Mouse (Mus musculus): ENCODE measurements around the gene Vmn1r55. TPM values are rescaled to one million over a fixed set of nuclear protein-coding genes. Genes with fewer than 3 reads are reported as not detected.
"Not testable (repeated sequence)": the region's sequence is repeated elsewhere in the genome, so short reads cannot be mapped to it uniquely, and the experiment has no call there.

The Vmn1r55 gene
- polyA plus RNA-seq, 1 experiment: not detected

DNA sequence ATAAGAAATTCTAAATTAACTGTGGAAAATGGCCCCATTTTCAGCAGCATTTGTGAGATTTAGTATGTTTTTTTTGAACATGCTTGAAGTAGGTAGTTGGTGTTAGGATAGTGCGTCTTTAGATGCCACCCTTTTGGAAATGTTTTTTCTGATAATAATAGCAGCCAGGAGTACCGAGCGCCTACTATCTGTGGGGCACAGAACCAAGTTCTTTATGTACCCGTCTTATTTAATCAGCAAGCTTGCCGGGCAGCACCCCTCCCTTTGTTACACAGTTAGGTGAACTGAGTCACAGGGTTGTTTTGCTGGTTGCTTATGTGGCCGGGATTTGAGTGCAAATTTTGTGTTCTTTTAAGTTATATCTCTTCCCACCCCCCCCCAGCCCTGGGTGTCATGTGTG, 68.2 kb downstream of the Vmn1r55 start:
- DNase-seq (ENCODE audit: low spot score): no peak

- no peak for DNase-seq (ENCODE audit: low spot score)
Measured at GRCm38 (mm10) chr7:5080815-5081214, 68.7 kb downstream of the Vmn1r55 start.

- DNase-seq (ENCODE audit: low spot score): peak; percentile 91
Measured at GRCm38 (mm10) chr7:5080010-5080751, 69.3 kb downstream of the Vmn1r55 start, which contains the start of gene Epn1. Gene Epn1, plus strand, starts transcription at chr7:5080235.

- DNase-seq (ENCODE audit: low spot score): not testable (repeated sequence)
Measured at GRCm38 (mm10) chr7:5079365-5080009, 70.0 kb downstream of the Vmn1r55 start.

Other genes with a start within 250 kb of the Vmn1r55 start
- 0.15 and 0.22 TPM in 2 replicates for gene Gm36210, start 243.2 kb downstream of the Vmn1r55 start, polyA plus RNA-seq (2012; rRNA removed)
- gene Zfp628, start 234.5 kb downstream of the Vmn1r55 start, polyA plus RNA-seq (2012; rRNA removed): 7.7 and 10.1 TPM in 2 replicates
- gene Nat14, start 227.6 kb downstream of the Vmn1r55 start, polyA plus RNA-seq (2012; rRNA removed): 10.6 and 14.1 TPM in 2 replicates
- 10.5 and 12.9 TPM in 2 replicates for gene Ssc5d, start 223.9 kb downstream of the Vmn1r55 start, polyA plus RNA-seq (2012; rRNA removed)
- gene Sbk2, start 185.3 kb downstream of the Vmn1r55 start, polyA plus RNA-seq (2012; rRNA removed): 0.29 and 0.46 TPM in 2 replicates
- 0.25 and 0.44 TPM in 2 replicates for gene Sbk3, start 178.5 kb downstream of the Vmn1r55 start, polyA plus RNA-seq (2012; rRNA removed)
- gene Zfp579, start 153.5 kb downstream of the Vmn1r55 start, polyA plus RNA-seq (2012; rRNA removed): 35.6 and 38.2 TPM in 2 replicates
- gene Zfp524, start 135.3 kb downstream of the Vmn1r55 start, polyA plus RNA-seq (2012; rRNA removed): 25.1 and 25.4 TPM in 2 replicates
- gene Fiz1, start 135.0 kb downstream of the Vmn1r55 start, polyA plus RNA-seq (2012; rRNA removed): 19.5 and 22.8 TPM in 2 replicates
- 0.25 TPM in 1 of 2 replicates, not detected in the other for gene Gm44973, start 134.2 kb downstream of the Vmn1r55 start, polyA plus RNA-seq (2012; rRNA removed)
- gene Zfp865, start 129.3 kb downstream of the Vmn1r55 start, polyA plus RNA-seq (2012; rRNA removed): 18.8 and 27.1 TPM in 2 replicates
- 13.1 and 13.7 TPM in 2 replicates for gene Ccdc106, start 129.1 kb downstream of the Vmn1r55 start, polyA plus RNA-seq (2012; rRNA removed)
- not detected in 2 replicates for gene 4632433K11Rik, start 115.6 kb downstream of the Vmn1r55 start, polyA plus RNA-seq (2012; rRNA removed)
- gene Zfp784, start 111.2 kb downstream of the Vmn1r55 start, polyA plus RNA-seq (2012; rRNA removed): 9.5 and 9.6 TPM in 2 replicates
- 12.1 and 19.8 TPM in 2 replicates for gene Zfp580, start 98.1 kb downstream of the Vmn1r55 start, polyA plus RNA-seq (2012; rRNA removed)
- gene U2af2, start 87.5 kb downstream of the Vmn1r55 start, polyA plus RNA-seq (2012; rRNA removed): 160 and 166 TPM in 2 replicates
- gene Epn1, start 69.4 kb downstream of the Vmn1r55 start, polyA plus RNA-seq (2012; rRNA removed): 82.8 and 93.1 TPM in 2 replicates
- gene Rfpl4, start 32.7 kb downstream of the Vmn1r55 start, polyA plus RNA-seq (2012; rRNA removed): not detected in 2 replicates
- 0.43 and 0.59 TPM in 2 replicates for gene Rasl2-9, start 23.7 kb downstream of the Vmn1r55 start, polyA plus RNA-seq (2012; rRNA removed)
- not detected in 2 replicates for gene Vmn1r56, start 47.1 kb upstream of the Vmn1r55 start, polyA plus RNA-seq (2012; rRNA removed)
- not detected in 2 replicates for gene Vmn1r57, start 68.8 kb upstream of the Vmn1r55 start, polyA plus RNA-seq (2012; rRNA removed)
- gene Gm5065, start 200.9 kb upstream of the Vmn1r55 start, polyA plus RNA-seq (2012; rRNA removed): not detected in 2 replicates
- gene Nlrp2, start 201.4 kb upstream of the Vmn1r55 start, polyA plus RNA-seq (2012; rRNA removed): not detected in 2 replicates

Measured in urinary bladder, adult 2 months (tissue).